ENCODE assay signal across 27 mouse cellular contexts in the genomic region with DNA sequence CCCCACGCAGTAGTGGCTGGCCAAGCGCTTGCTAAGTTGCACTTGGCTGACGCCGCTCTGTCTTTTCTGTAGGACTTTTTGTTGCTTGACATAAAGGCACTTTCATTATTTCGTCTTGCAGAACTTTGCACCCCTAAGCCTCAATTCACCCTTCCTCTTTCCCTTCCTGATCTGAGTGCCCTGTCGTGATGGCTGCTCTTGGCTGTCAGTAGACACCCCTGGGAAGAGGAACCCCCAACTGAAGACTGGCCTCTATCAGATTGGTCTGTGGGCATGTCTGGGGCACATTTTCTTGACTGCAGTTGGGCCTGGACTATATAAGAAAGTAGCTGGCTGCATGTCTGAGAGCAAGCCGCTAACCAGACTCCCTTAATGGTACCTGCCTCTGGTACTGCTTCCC.
DNase-seq lines count a peak whose midpoint lies in the region; ATAC-seq and TF ChIP-seq lines count a peak whose summit lies in the region.
"Had no signal": no experiment of that assay in that cellular context is flagged by ENCODE, and none has a peak within 500 bp of the region (broad histone marks: within the 10 kb centered on the region; RNA-seq: fewer than 3 reads in every experiment).

No protein-coding gene starts in this region.

- 92% methylated on average over 7 of the region's 7 CpGs for WGBS in forebrain, embryonic 11.5 days
- WGBS in forebrain, embryonic 14.5 days = 78% methylated on average over 7 of the region's 7 CpGs
- 24% methylated on average over 7 of the region's 7 CpGs for WGBS in macrophage (ENCODE audit: missing documents)

- H3K9me3 ChIP-seq in forebrain, embryonic 11.5 days (ENCODE audit: control insufficient read depth, low read length) = no peaks in the 10 kb centered on the region
- H3K9me3 ChIP-seq in forebrain, embryonic 14.5 days (replicated peaks; ENCODE audit: control insufficient read depth, low read length) = no peaks in the 10 kb centered on the region
- H3K9me3 ChIP-seq: forebrain, embryonic 15.5 days; heart, embryonic 13.5 days; hindbrain, embryonic 15.5 days had no signal

- no peak overlapping the region for H3K4me2 ChIP-seq in forebrain, embryonic 11.5 days (ENCODE audit: low read depth, low read length, severe bottlenecking)
- H3K4me2 ChIP-seq in forebrain, embryonic 14.5 days (ENCODE audit: low read length) = no peak overlapping the region
- H3K4me2 ChIP-seq: forebrain, embryonic 15.5 days; heart, embryonic 13.5 days; hindbrain, embryonic 12.5 days; hindbrain, embryonic 15.5 days had no signal

- DNase-seq in forebrain, embryonic 11.5 days (ENCODE audit: low spot score) = peak; percentile 36
- DNase-seq in forebrain, embryonic 14.5 days (ENCODE audit: low spot score) = no peak
- peak; percentile 22 for DNase-seq in testis, postnatal 10 days (ENCODE audit: low spot score)
- no peak for DNase-seq in testis, postnatal 14 days (ENCODE audit: low spot score)
- no peak for DNase-seq in gastrocnemius, adult 2 months
- no peak for DNase-seq in kidney, postnatal 10 days
- DNase-seq: adrenal gland, postnatal 14 days; B cell, adult 2 months; cerebellum, adult 11 months; cerebellum, adult 2 months; cerebellum, postnatal 10 days; cerebellum, postnatal 36 days; gastrocnemius, postnatal 10 days; gastrocnemius, postnatal 36 days; heart, adult 18-20 months; heart, postnatal 14 days; heart, postnatal 4 days had no signal

- no peak overlapping the region for H3K9ac ChIP-seq in forebrain, embryonic 11.5 days (ENCODE audit: low read length)
- H3K9ac ChIP-seq in forebrain, embryonic 14.5 days (ENCODE audit: low read length) = no peak overlapping the region
- H3K9ac ChIP-seq: forebrain, embryonic 15.5 days; heart, embryonic 13.5 days; hindbrain, embryonic 12.5 days; hindbrain, embryonic 15.5 days had no signal

- no peak for ATAC-seq in forebrain, embryonic 11.5 days (replicated peaks; ENCODE audit: low FRiP score)
- ATAC-seq in forebrain, embryonic 14.5 days = no peak
- ATAC-seq in monocyte, adult 5-6 weeks (replicated peaks; ENCODE audit: insufficient number of reproducible peaks, low FRiP score, low TSS enrichment, poor library complexity, severe bottlenecking) = peak; percentile 51
- ATAC-seq: forebrain, embryonic 15.5 days; Patski had no signal

- H3K4me1 ChIP-seq in forebrain, embryonic 11.5 days (replicated peaks; ENCODE audit: control insufficient read depth, insufficient read depth, low read length) = no peaks in the 10 kb centered on the region
- no peaks in the 10 kb centered on the region for H3K4me1 ChIP-seq in forebrain, embryonic 14.5 days (ENCODE audit: control insufficient read depth, insufficient read depth, low read length)
- H3K4me1 ChIP-seq: forebrain, embryonic 15.5 days had no signal

- peaks cover 99% of the 10 kb centered on the region for H3K79me2 ChIP-seq in macrophage (ENCODE audit: inconsistent target)

- no peak overlapping the region for H3K4me3 ChIP-seq in forebrain, embryonic 11.5 days (ENCODE audit: low read depth, low read length)
- H3K4me3 ChIP-seq in forebrain, embryonic 14.5 days (ENCODE audit: low read depth, low read length) = no peak overlapping the region
- no peak overlapping the region for H3K4me3 ChIP-seq in macrophage (ENCODE audit: inconsistent target)
- H3K4me3 ChIP-seq in gastrocnemius, adult 2 months = no peak overlapping the region
- H3K4me3 ChIP-seq: forebrain, embryonic 10.5 days; forebrain, embryonic 15.5 days; heart, embryonic 13.5 days; hindbrain, embryonic 12.5 days; hindbrain, embryonic 15.5 days had no signal

- intact Hi-C loops in gastrocnemius, adult 2 months (cut with DNase I) = no loop called here

- no peaks in the 10 kb centered on the region for H3K36me3 ChIP-seq in forebrain, embryonic 11.5 days (ENCODE audit: control insufficient read depth, insufficient read depth, low read length)
- H3K36me3 ChIP-seq in forebrain, embryonic 14.5 days (ENCODE audit: control insufficient read depth, insufficient read depth, low read length) = no peaks in the 10 kb centered on the region
- no peaks in the 10 kb centered on the region for H3K36me3 ChIP-seq in macrophage (ENCODE audit: inconsistent target)
- H3K36me3 ChIP-seq: forebrain, embryonic 10.5 days; forebrain, embryonic 15.5 days; G1E; heart, embryonic 13.5 days; hindbrain, embryonic 12.5 days; hindbrain, embryonic 15.5 days had no signal

- H3K27ac ChIP-seq in forebrain, embryonic 11.5 days (ENCODE audit: low read depth, low read length) = no peak overlapping the region
- no peak overlapping the region for H3K27ac ChIP-seq in forebrain, embryonic 14.5 days (ENCODE audit: low read depth, low read length)
- peak overlapping the region; percentile 24 for H3K27ac ChIP-seq in macrophage
- H3K27ac ChIP-seq in gastrocnemius, adult 2 months = no peak overlapping the region
- H3K27ac ChIP-seq: forebrain, embryonic 10.5 days; forebrain, embryonic 15.5 days; heart, embryonic 13.5 days; hindbrain, embryonic 12.5 days; hindbrain, embryonic 15.5 days had no signal

- no peaks in the 10 kb centered on the region for H3K27me3 ChIP-seq in forebrain, embryonic 11.5 days (ENCODE audit: control insufficient read depth, insufficient read depth, low read length)
- no peaks in the 10 kb centered on the region for H3K27me3 ChIP-seq in forebrain, embryonic 14.5 days (replicated peaks; ENCODE audit: control insufficient read depth, insufficient read depth, low read length)
- H3K27me3 ChIP-seq: CH12.LX; forebrain, embryonic 15.5 days; heart, embryonic 13.5 days; hindbrain, embryonic 12.5 days; hindbrain, embryonic 15.5 days; Patski had no signal

- no peak for TF ChIP-seq CTCF in gastrocnemius, adult 2 months (IDR thresholded peaks at IDR 0.05)

Comparison
In these comparisons a context has a peak if more than half of its experiments do, and no peak if none do; other contexts are left out.
1. DNase-seq: peak in forebrain, embryonic 11.5 days (single experiment) and testis, postnatal 10 days (single experiment); none in forebrain, embryonic 14.5 days (single experiment), testis, postnatal 14 days (single experiment), gastrocnemius, adult 2 months (single experiment) and kidney, postnatal 10 days (single experiment).